Mouse (Mus musculus): ENCODE data around the gene Kcnk15. TPM values are rescaled to one million over a fixed set of nuclear protein-coding genes. Genes with fewer than 3 reads are reported as not detected.

Gene Kcnk15
- polyA plus RNA-seq, 1 experiment from 2014 or later = not detected

DNA sequence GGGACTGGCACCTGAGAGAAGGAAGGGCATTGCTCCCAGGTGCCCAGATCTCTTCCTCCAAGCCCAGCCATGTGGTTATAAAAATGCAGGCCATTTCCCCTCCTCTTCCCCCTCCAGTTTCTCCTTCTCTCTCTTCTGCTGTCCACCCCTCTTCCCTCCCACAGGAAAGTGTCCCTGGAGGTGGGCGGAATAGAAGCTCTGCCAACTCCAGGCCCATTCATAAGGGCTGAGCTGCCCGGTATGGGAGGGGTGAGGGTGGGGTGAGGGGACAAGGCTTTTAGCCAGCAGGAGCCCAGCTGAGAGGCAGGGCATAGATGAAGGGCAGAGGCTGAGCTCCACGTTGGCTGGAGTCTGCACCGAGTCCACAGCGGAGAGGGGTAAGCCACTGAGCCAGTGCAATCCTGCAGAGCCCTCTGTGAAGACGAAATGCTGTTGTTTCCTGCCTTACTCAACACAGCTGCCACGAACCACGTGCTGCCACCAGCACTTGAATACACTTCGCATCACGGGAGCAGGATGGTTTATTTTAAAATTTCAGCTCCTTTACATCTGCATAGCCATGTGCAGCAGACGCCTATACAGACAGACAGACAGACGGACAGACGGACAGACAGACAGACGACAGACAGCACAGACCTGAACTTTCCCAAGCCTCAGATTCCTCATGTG is 23.5 kb downstream of the Kcnk15 start:
- H3K9me3 ChIP-seq = no peaks in the 10 kb centered on the region
- no peaks in the 10 kb centered on the region for H3K36me3 ChIP-seq
- no peaks in the 10 kb centered on the region for H3K27me3 ChIP-seq
- H3K4me3 ChIP-seq = no peak overlapping the region
- no peak for ATAC-seq (ENCODE audit: low read depth)
- H3K4me2 ChIP-seq = no peak overlapping the region
- no peak overlapping the region for H3K27ac ChIP-seq (replicated peaks)
- 76% methylated on average over 14 of the region's 14 CpGs for WGBS
- H3K9ac ChIP-seq = no peak overlapping the region
- H3K4me1 ChIP-seq (replicated peaks) = peaks cover 29% of the 10 kb centered on the region

DNA sequence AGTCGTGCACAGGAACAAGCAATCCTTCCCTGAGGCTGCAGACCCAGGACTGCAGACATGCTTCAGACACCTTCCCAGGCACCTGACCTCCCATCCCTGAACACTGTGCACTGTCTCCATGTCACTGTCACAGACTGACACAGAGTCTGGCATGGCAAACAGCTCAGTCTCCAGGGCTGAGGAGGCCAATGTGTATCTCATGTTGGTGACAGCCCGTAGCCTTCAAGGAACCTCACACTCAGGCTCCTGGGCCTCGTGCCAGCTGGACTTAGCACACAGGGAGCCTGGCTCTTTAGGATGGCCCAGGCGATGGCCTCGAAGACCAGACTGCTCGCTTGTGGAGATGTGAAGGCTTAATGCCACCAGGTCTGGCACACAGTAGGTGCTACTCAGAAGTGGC is 27.4 kb downstream of the Kcnk15 start:
- H3K4me2 ChIP-seq = no peak overlapping the region
- 88% methylated on average over 6 of the region's 6 CpGs for WGBS
- no peaks in the 10 kb centered on the region for H3K36me3 ChIP-seq
- ATAC-seq (ENCODE audit: low read depth) = no peak
- H3K4me1 ChIP-seq (replicated peaks) = peaks cover 18% of the 10 kb centered on the region
- no peak overlapping the region for H3K4me3 ChIP-seq
- no peaks in the 10 kb centered on the region for H3K9me3 ChIP-seq
- no peak overlapping the region for H3K27ac ChIP-seq (replicated peaks)
- H3K27me3 ChIP-seq = no peaks in the 10 kb centered on the region
- H3K9ac ChIP-seq = no peak overlapping the region

DNA sequence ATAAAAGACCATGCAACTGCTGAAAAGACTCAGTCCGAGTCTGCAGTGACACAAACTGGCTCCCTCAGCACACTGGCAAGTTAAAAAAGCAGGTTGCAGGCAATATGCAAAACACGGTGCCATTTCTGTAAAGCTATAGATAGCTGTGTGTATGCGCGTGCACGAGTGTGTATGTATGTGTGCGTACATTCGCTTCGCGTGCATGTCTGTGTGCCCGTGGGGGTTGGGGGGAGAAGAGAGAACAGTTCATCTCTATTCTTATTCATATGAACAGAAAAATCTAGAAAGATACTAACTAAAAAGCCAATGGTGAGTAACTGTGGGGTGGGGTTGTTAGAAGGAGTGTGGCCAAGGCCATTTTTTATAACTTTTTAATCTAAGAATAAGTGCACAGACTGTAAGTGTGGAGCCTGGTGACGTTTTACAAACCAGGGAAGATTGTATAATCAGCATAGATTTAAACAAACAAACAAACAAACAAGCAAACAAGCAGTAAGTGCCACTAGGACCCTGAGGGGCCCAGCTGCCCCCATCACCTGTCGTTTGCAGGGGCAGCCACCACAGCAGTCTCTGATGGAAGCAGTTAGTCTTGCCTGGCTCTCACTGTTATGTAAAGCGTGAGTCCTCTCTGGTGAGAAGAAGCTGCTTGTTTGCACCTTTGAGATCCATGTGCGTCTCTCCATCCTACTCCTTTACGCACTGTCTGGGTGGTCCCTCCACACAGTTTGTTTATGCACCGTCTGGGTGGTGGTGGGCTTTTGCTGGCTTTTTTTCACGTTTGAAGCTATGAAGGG is 29.6 kb downstream of the Kcnk15 start:
- no peak for ATAC-seq (ENCODE audit: low read depth)
- Histone ChIP-seq H3K27me3 (no peaks in the 10 kb centered on the region), H3K4me2 (no peak overlapping the region), H3K4me3 (no peak overlapping the region), H3K9me3 (no peaks in the 10 kb centered on the region), H3K27ac (replicated peaks) (no peak overlapping the region), H3K36me3 (no peaks in the 10 kb centered on the region), H3K9ac (no peak overlapping the region), H3K4me1 (replicated peaks) (0 out of 2 replicates have a peak, but pooled peaks cover 7% of the 10 kb centered on the region)
- WGBS = 67% methylated on average over 17 of the region's 17 CpGs

DNA sequence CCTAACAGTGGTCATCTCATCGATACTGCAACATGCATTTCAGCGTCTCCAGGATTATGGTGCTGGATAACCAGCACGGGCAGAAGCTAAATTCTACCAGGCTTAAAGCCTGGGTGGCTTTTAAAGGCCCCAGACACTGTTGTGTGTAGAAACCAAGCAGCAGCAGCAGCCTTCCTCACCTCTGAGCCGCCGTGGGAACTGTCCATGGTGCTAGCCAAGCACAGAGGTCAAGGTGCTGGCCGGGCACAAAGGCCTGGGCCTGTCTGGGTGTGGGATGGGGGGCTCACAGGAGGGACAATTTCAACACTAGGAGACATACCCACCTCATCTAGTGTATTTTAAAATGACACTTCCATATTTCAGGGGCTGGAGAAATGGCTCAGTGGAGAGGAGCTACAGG is 36.0 kb downstream of the Kcnk15 start:
- WGBS = 37% methylated on average over 6 of the region's 6 CpGs
- peaks cover 22% of the 10 kb centered on the region for H3K4me1 ChIP-seq (replicated peaks)
- H3K9me3 ChIP-seq = no peaks in the 10 kb centered on the region
- no peak overlapping the region for H3K9ac ChIP-seq
- no peak for ATAC-seq (ENCODE audit: low read depth)
- H3K27ac ChIP-seq (replicated peaks) = no peak overlapping the region
- no peak overlapping the region for H3K4me2 ChIP-seq
- H3K27me3 ChIP-seq = no peaks in the 10 kb centered on the region
- no peak overlapping the region for H3K4me3 ChIP-seq
- no peaks in the 10 kb centered on the region for H3K36me3 ChIP-seq

DNA sequence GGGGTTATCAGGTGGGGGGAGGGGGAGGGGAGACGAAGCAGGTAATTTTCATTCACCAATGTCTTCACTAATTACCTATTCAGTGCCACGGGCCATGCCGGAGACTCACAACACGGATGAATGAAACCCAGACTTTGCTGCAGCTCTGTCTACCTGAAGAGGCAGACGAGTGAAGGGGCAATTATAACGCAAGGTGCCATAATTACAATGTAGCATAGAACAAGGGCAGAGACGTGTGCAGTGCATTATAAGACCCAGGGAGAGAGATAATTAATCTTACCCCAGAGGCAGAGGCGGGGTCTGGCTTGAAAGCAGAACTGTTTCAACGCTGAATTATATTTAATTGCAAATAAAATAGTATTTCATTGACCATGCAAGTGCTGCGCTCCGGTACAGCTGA is 37.1 kb downstream of the Kcnk15 start:
- ATAC-seq (ENCODE audit: low read depth) = peak; percentile 49; the same call in 1 of the 2 replicates
- no peaks in the 10 kb centered on the region for H3K36me3 ChIP-seq
- 49% methylated on average over 11 of the region's 11 CpGs for WGBS
- peaks cover 21% of the 10 kb centered on the region for H3K4me1 ChIP-seq (replicated peaks)
- no peaks in the 10 kb centered on the region for H3K27me3 ChIP-seq
- H3K9me3 ChIP-seq = no peaks in the 10 kb centered on the region
- H3K4me3 ChIP-seq = no peak overlapping the region
- no peak overlapping the region; the same call in 1 of the 2 replicates for H3K9ac ChIP-seq
- peak overlapping the region; percentile 73 for H3K27ac ChIP-seq (replicated peaks)
- no peak overlapping the region for H3K4me2 ChIP-seq

DNA sequence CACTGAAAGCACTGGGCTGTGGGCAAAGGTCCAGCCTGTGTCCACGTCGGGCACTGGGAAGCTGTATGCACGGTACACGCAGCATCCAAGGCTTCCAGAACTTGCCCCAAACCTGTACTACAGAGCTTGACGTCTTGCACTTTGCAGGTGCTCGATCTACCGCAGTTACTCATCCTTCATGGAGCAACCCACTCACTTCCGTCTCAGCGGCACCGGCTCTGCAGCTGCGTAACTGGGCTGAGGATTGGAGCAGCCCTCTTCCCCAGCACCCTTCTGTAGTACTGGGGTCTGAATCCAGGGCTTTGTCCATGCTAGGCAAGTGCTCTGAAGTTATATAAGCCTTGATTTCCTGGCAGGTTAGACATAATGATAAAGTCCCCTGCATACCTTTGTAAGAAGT is 37.8 kb downstream of the Kcnk15 start:
- no peaks in the 10 kb centered on the region for H3K36me3 ChIP-seq
- peaks cover 15% of the 10 kb centered on the region for H3K4me1 ChIP-seq (replicated peaks)
- no peaks in the 10 kb centered on the region for H3K9me3 ChIP-seq
- WGBS = 93% methylated on average over 11 of the region's 11 CpGs
- no peaks in the 10 kb centered on the region for H3K27me3 ChIP-seq
- H3K9ac ChIP-seq = no peak overlapping the region
- H3K27ac ChIP-seq (replicated peaks) = peak overlapping the region; percentile 73
- H3K4me3 ChIP-seq = no peak overlapping the region
- H3K4me2 ChIP-seq = no peak overlapping the region
- 0 out of 2 replicates have a peak, but pooled peaks have one; percentile 22 for ATAC-seq (ENCODE audit: low read depth)

DNA sequence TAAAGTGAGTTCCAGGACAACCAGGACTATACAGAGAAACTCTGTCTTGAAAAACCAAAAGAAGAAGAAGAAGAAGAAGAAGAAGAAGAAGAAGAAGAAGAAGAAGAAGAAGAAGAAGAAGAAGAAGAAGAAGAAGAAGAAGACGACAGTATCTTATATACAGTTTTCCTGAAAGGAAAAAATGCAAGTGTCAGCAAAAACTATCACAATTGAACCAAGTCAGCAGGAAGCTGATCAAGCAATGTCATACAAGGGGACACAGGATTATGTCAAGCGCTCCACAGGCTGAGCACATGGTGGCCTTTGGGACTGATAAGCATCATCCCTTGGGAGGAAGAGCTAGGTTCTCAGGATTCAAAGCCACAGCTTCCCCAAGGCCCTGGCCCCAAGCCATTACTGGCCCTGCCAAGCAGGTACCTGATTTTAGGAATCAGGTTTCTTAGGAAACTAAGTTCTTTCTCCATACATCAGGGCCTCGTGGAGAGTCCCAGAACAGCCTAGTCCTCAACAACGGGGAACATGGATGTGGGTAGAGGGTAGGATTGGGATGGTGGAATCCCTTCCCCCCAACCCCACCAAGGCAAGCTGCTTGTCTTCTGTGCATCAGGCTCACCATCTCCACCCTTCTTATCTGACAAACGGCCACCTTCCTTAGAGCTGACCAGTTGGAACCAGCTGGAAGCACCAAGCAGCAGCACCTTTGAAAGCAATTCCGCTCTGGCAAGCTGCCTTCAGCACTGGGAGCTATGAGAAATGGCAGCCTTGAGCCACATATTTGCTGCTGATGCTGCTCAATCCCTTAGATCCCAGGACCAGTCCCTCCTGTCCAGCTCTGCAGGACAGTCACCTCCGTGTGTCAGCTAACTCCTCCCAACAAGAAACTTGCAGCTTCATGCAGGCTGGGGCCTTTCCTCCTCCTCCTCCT is 40.3 kb downstream of the Kcnk15 start:
- no peaks in the 10 kb centered on the region for H3K27me3 ChIP-seq
- no peaks in the 10 kb centered on the region for H3K36me3 ChIP-seq
- H3K27ac ChIP-seq (replicated peaks) = no peak overlapping the region
- no peak overlapping the region for H3K4me2 ChIP-seq
- WGBS = 61% methylated on average over 7 of the region's 7 CpGs
- H3K4me1 ChIP-seq (replicated peaks) = peaks cover 20% of the 10 kb centered on the region
- ATAC-seq (ENCODE audit: low read depth) = no peak
- no peak overlapping the region for H3K4me3 ChIP-seq
- no peaks in the 10 kb centered on the region for H3K9me3 ChIP-seq
- no peak overlapping the region for H3K9ac ChIP-seq

DNA sequence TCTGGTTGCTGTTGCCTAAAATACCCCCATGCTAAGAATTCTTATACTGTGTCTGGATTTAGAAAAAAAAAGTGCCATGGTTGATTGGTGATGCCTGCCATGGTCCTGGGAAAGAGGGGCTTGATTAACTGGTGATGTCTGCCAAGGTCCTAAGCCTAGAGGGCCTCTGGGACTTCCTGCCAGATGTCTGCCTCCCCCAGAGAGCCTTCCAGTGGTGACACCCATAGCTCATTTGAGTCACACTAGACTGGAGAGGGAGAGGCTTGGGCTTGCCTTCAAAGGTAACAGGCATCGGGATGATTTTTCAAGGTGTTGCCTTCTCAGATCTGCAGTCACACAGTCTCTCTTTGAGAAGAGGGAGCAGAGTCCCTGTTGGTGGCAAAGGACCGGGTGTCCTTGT is 41.7 kb downstream of the Kcnk15 start:
- WGBS = 62% methylated on average over 2 of the region's 2 CpGs

DNA sequence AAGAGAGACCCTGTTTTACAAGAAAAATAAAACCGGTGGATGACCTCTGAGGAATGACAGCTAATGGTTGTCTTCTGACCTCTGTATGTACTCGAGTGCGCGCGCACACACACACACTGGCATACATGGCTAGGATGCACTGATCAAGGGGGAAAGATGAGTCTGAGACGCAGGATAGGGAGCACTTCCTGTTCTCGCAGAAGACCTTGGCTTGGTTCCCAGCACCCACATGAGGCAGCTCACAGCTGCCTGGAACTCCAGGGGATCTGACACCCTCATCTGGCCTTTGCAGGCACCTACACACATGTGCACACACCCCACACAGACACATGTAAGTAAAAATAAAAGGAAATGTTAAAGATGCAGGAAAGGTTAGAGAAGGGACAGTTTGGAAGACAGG is 43.6 kb downstream of the Kcnk15 start:
- Histone ChIP-seq H3K36me3 (no peaks in the 10 kb centered on the region), H3K27ac (replicated peaks) (no peak overlapping the region), H3K9me3 (no peaks in the 10 kb centered on the region), H3K27me3 (no peaks in the 10 kb centered on the region), H3K4me1 (replicated peaks) (peaks cover 11% of the 10 kb centered on the region), H3K4me2 (no peak overlapping the region), H3K4me3 (no peak overlapping the region), H3K9ac (no peak overlapping the region)
- no peak for ATAC-seq (ENCODE audit: low read depth)
- WGBS = 92% methylated on average over 7 of the region's 7 CpGs

More for the DNA sequence above, 41.7 kb downstream of the Kcnk15 start:
- no peak overlapping the region for H3K9ac ChIP-seq
- no peaks in the 10 kb centered on the region for H3K27me3 ChIP-seq
- H3K36me3 ChIP-seq = no peaks in the 10 kb centered on the region
- no peak overlapping the region for H3K27ac ChIP-seq (replicated peaks)
- peaks cover 22% of the 10 kb centered on the region for H3K4me1 ChIP-seq (replicated peaks)
- no peak overlapping the region for H3K4me3 ChIP-seq
- ATAC-seq (ENCODE audit: low read depth) = no peak
- no peaks in the 10 kb centered on the region for H3K9me3 ChIP-seq
- H3K4me2 ChIP-seq = no peak overlapping the region

DNA sequence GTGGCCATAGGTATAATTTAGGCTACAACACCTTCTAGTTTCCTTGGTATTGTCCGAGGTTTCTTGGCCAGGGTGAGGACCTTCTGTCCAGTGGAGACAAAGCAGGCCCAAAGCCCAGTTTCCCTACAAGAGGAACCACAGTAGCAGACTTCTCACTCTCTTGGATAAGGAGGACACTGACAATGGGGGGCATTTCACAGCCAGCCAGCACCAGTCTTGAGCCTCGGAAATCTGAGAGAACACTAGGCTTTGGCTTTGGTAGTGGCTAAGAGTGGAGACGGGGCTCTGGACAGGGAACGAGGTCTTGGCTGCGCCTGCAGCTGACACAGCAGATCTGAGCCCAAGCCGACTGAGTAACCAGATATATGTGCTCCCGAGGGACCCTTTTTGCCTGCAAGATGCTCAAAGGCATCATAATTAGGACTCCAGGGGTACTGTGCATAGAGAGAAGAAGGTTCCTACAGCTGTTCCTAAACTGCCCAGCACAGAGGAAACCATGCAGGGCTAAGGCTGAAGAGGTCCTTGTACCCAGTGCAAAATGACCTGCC is 44.6 kb downstream of the Kcnk15 start:
- H3K9ac ChIP-seq = no peak overlapping the region
- no peaks in the 10 kb centered on the region for H3K36me3 ChIP-seq
- H3K27ac ChIP-seq (replicated peaks) = no peak overlapping the region
- H3K4me2 ChIP-seq = no peak overlapping the region
- H3K4me1 ChIP-seq (replicated peaks) = peaks cover 11% of the 10 kb centered on the region
- no peak overlapping the region for H3K4me3 ChIP-seq
- WGBS = 70% methylated on average over 7 of the region's 7 CpGs
- H3K9me3 ChIP-seq = no peaks in the 10 kb centered on the region
- H3K27me3 ChIP-seq = no peaks in the 10 kb centered on the region
- ATAC-seq (ENCODE audit: low read depth) = no peak

DNA sequence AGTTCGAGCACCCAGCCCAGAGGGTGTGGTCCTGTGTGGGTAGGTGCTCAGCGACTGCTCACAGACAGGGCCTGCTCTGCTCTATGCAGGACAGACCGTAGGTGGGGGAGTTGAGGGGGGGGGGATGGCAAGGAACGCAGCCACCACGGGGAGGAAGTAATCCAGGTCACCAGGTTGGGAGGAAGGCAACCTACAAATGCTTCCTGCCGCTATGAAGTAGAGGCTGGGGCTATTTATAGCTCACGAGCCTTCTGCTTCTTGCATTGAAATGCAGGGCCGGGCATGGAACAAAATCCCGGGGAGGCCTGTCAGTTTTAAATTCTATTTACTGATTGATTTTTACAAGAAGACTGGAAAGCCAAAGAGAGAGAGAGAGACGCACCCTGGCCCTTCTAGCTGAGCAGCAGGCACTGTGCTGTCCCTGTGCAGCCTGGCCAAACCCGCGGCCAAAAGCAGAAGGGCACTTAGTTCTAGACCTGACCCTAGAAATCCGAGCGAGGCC is 46.5 kb downstream of the Kcnk15 start:
- Histone ChIP-seq H3K9me3 (no peaks in the 10 kb centered on the region), H3K27me3 (no peaks in the 10 kb centered on the region), H3K27ac (replicated peaks) (no peak overlapping the region), H3K36me3 (no peaks in the 10 kb centered on the region), H3K9ac (peak overlapping the region; percentile 17; the same call in 1 of the 2 replicates), H3K4me2 (no peak overlapping the region), H3K4me1 (replicated peaks) (peaks cover 11% of the 10 kb centered on the region), H3K4me3 (no peak overlapping the region)
- no peak for ATAC-seq (ENCODE audit: low read depth)
- 52% methylated on average over 14 of the region's 14 CpGs for WGBS

Data from neural tube, embryonic 13.5 days (tissue).